Mouse (Mus musculus) erythroblast, adult 5-6 weeks (primary cell): ENCODE data around the gene Rela. TPM values are rescaled to one million over a fixed set of nuclear protein-coding genes. Genes with fewer than 3 reads are reported as not detected.
A peak's percentile ranks its signal among the peaks of the same experiment; 100 is the strongest.

Source experiments
- ATAC-seq: replicated peaks from 2 replicates; pipeline ENCODE4 v1.8.0; 2016; ENCODE audit warnings: moderate number of reproducible peaks, mild to moderate bottlenecking, moderate TSS enrichment, inconsistent platforms; ENCODE audit not compliant: poor library complexity, low FRiP score, severe bottlenecking
- total RNA-seq, 2 experiments: library from RNA; stranded (forward) in 1 of 2; stranded (reverse) in 1 of 2; fragments of 150-400 nt in 1 of 2; fragments of 200-764, 138-1000 nt in 1 of 2; gene quantifications; 2 replicates each; pipeline versions ENCODE4 v1.2.3 to v1.2.4; 2015 to 2017; ENCODE audit warnings: low replicate concordance in 2 of 2

The Rela gene
- total RNA-seq (2015; ENCODE audit: low replicate concordance) (13.1 and 25.1 TPM in 2 replicates), total RNA-seq (2017; ENCODE audit: low replicate concordance) (15.5 and 22.0 TPM in 2 replicates)

DNA sequence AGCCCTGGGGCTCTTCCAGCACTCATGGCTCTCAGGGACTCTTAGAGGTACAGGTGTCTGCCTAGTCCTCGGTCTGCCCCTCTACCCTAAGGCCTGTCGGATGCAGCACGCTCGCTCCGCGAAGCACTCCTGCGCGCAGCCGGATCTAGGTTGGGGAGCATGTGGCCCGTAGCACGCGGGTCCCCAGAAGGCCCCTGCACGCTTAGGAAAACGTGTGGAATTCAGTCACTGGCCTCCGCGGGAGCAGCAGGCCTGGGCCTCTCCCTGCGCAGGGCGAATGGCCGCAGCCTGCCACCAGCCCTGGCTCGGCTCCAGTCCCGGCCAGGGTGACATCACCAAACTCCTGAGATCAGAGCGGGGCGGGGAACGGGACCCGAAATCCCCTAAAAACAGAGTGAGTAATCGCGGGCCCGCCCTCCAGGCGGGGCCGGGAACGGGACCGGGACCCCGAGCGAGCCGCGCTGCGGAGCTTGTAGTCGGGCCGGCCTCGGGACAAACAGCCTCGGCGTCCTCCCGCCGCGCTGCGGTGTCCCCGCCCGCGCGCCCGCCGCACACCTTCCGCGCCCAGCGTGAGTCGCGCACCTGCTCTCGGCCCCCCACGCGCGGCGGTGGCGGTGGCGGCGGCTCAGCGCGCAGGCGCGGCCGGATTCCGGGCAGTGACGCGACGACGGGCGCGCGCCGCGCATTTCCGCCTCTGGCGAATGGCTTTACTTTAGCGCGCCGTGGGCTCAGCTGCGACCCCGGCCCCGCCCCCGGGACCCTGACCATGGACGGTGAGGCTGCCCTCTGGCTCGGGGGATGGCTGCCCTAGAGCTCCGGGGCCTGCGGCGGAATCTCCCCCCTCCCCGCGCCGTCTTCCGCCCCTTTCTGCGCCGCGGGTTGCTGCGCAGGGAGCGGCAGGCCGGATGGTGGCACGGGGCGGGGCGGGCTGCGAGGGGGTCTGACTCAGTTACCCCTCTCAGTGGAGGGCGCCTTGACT lies at the start of gene Rela:
Gene Rela (plus strand): TSS at position 415 of the 979 bp plus-strand sequence.
- ATAC-seq = peak; percentile 84

DNA sequence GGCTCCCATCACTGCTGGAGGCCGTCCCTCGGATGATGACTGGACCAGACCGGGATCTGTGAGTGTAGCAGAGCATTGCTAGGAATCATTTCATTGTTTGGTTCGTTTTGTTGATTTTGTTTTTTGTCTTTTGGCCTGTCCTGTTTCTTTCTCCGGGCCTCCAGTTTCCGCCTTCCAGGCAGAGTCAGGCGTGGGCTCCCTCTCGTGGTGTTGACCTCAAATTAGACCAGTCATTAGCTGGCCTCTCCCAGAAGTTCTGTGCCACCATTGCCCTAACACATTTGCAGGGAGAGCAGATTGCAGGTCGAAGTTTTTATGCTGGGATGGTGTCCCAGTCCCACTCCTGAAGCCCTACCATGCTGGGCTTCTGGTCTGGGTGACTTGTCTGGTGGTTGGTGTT lies 48.1 kb upstream of the Rela start:
- no peak for ATAC-seq

DNA sequence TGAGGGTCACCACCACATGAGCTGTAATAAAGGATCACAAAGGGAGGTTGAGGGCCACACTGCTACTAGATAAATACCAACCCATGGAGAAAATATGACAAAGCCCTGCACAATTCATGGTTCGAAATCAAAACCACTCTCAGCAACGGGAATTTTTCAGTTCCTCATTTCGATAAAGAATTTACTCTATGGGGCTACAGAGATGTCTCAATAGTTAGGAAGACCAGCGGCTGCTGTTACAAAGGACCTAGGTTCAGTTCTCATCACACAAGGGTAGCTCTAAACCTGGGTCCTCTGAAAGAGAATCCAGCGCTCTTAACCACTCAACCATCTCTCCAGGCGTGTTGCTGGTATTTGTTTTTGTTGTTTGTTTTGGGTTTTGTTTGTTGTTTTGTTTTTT lies 45.4 kb upstream of the Rela start:
- ATAC-seq = no peak

DNA sequence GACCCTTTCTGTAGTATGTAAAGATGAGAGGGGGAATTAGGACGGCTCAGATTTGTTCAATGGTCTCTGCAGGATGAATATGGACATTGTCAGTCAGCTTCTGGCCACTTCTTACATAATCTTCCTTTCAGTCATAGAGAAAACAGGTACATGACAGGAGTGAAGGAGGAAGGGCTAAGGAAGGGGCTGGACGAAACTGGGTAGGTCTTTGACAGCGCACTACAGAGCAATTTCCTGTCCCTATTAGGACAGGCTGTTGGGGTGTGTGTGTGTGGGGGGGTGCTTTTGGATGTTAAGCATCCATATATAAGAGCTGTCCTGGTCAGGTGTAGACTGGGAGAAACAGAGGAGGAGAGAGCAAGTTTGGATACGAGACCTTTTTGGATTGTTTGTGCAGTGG lies 38.1 kb upstream of the Rela start:
- ATAC-seq = no peak

DNA sequence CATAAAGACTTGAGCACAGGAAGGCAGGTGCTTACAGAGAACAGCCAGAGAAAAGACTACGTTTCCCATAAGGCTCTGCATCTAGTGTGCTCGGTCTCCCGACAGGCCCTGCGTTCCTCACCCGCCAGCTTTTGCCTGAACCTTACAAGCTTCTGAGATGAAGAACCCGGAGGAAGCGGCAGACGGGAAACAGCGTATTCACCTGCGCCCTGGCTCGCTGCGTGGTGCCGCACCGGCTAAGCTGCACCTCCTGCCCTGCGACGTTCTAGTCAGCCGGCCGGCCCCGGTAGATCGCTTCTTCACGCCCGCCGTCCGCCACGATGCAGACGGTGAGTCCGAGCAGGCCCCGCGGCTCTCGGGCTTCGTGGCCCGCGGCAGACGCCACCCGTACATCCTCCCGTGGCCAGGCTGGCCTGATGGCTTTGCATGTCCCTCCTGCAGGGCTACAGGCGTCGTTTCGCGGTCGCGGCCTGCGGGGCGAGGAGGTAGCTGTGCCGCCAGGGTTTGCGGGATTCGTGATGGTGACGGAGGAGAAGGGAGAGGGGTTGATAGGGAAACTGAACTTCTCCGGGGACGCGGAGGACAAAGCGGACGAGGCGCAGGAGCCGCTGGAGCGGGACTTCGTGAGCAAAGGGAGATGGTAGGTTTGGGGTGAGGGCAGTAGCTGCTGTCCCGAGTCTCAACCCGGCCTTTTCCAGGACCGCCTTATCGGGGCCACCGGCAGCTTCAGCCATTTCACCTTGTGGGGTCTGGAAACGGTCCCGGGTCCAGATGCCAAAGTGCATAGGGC lies 35.3 kb upstream of the Rela start, which contains the start of gene Rnaseh2c:
Gene Rnaseh2c (plus strand): TSS at position 122 of the 790 bp plus-strand sequence.
- ATAC-seq = peak; percentile 87

DNA sequence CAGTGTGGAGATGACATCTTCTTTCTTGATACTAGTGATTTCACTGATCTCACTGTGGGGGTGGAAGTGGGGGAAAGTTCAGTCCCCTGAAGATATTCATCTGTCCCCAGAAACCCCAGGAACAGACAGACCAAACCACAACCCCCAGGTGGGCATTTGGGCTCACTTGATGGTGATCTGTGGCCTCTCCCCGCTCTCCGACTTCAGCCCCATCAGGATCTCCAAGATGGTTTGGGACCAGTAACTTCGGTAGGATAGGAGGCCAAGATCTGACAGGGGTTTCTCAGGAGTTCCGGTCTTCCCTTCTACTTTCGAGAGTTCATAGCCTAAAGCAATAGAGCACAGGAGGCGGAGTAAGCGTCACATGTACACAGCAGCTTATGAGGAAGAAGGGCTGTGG lies 33.6 kb upstream of the Rela start:
- ATAC-seq = no peak

DNA sequence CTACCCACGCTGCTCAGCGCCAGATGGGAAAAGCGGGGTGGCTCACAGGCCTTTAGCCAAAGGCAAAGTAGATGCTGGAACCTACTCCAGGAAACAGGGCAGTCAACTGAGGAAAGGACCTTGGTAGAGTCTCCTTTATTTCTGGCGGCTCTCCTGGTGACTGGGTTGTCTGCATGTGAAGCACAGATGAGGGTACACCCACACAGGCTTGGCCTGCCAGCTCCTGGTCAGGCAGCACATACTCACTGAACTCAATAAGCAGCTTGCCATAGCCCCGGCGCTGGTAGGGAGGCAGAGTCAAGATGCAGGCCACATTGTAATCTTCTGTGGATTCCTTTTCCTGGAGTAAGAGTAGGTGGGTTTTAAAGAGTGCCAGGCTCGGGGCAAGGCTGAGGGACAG lies 32.2 kb upstream of the Rela start:
- ATAC-seq = no peak

DNA sequence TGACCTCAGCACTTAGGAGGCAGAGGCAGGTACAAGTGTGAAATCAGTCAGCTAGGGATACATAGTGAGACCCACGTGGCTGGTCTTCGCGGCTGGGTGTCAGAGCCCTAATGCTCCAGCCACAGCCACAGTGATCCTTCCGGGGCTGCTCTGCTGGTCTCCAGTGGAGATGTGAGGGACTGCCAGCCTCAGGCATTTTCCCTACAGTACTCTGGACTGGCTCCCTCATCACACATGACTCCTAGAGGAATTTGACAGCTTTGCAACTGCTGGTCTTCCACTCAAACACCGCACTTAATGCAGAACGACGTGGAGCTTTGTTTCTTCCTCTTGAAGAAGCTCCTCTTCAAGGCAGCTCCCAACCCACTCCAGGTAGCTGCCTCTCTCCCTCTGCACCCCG lies 31.1 kb upstream of the Rela start:
- no peak for ATAC-seq

DNA sequence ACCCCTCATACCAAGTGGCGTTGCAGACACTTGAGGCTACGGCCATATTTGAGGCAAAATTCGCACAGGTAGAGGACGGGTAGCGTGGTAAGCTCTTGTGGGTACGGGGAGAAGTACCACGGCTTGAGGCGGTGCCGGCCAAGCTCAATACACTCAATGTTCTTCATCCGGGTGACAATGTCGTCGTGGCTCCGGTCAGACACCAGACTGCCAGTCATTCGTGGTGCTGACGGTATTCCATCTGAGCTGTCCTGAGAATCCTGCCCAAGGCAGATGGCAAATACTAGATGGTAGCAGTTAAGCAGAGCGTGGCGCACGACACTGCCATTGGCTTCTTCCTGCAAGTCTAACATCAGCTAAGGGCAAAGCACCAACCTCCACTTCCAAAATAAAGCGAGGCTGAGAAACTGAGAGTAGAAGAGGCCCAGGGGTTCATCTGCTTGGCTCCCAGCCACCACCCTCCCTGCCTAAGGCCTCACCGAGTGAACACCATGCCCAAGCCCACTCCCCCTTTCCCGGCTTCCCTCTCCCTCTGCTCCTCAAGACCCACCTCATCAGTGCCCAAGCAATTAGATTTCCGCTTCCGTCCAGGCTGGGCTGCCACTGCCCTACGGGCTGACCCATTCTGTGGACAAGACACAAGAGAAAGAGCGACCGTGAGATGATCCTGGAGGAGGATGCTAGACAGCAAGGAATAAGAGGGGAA lies 29.4 kb upstream of the Rela start:
- ATAC-seq = no peak

DNA sequence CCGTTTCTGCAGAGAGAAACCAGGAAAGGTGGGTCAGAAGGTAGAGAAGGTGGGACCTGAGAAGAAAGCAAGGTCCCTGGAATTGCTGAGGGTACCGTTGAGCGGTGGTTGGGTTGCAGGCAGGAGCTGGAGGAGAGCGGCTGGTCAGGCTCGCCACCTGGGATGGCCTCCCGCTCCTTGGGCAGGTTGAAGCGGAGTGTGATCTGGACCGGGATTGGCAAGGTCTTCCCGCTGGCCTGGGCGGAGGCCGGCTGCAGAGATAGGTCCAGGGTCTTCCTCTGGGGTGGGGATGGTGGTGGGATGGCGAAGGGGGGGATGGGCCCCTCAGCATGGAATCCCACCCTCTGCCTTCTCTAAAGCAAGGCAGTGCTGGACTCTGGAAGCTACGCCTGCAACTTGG lies 28.6 kb upstream of the Rela start:
- ATAC-seq = no peak

DNA sequence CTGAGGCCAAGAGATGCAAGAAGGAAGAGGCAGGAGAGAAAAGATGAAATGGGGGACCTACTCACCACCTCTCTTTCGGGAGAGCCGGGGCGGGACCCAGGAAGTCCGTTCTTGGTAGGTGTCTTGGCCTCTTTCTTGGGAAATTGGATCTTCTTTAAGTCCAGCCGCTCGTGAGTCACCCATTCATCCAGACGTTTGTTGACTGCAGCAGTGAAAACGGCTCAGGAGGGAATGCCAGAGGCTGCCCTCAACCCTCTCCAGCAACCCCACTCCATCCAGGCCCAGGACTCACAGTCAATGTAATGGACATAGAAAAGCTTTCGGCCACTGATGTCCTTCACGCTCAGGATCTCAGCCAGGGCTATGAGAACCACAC lies 28.1 kb upstream of the Rela start:
- no peak for ATAC-seq

DNA sequence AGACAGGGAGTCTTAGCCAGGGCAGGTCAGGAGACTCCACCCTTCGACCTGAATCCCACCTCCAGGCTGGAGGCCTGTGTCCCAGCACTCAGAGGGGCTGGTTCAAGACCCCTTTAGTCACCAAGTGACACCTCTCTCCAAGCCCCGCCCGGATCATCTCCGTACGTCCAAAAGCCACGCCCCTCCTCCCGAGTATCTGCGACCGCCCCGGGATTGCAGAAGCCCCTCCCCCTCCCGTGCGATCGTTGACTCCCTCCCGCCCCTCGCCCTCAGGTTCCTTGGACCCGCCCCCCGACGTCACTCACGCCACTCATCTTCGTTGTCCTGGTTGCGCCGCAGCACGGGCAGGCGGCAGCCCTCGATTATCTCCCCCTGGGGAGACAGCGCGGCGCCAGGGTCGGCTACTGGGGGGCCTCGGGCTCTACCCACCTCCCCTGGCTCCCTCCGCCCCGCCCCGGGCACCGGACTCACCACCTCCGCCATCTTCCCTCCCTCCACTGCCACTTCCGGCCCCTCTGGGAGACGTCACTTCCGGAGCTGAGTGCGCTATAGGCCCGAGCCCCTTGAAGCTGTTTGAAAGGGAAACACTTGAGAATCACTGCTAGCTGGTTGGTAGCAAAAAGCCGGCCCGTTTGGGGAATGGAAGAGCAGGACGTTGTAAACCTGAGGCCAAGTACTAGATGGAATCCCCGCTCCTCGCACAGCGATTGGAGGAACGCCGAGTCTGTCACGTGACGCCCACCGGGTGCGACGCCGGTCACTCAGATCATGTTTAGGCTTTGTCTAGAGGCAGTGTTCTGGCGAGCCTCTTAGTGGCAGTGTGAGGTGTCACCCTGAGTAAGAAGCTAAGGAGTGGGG lies 27.5 kb upstream of the Rela start, which contains the start of gene Kat5:
Gene Kat5 (minus strand): TSS at position 691 of the 858 bp plus-strand sequence.
- peak; percentile 92 for ATAC-seq

DNA sequence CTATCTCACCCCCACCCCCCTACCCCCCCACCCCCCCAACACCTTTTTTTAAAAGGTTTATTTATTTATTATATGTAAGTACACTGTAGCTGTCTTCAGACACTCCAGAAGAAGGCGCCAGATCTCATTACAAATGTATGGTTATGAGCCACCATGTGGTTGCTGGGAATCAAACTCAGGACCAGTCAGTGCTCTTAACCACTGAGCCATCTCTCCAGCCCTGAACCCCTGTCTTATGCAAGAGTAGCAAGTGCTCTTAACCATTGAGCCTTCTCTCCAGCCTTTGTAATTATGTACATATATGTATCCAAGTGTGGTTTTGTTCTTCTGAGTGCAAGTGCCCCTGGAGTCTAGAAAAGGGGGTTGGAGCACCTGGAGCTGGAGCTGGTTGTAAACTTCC lies 25.3 kb upstream of the Rela start:
- no peak for ATAC-seq

DNA sequence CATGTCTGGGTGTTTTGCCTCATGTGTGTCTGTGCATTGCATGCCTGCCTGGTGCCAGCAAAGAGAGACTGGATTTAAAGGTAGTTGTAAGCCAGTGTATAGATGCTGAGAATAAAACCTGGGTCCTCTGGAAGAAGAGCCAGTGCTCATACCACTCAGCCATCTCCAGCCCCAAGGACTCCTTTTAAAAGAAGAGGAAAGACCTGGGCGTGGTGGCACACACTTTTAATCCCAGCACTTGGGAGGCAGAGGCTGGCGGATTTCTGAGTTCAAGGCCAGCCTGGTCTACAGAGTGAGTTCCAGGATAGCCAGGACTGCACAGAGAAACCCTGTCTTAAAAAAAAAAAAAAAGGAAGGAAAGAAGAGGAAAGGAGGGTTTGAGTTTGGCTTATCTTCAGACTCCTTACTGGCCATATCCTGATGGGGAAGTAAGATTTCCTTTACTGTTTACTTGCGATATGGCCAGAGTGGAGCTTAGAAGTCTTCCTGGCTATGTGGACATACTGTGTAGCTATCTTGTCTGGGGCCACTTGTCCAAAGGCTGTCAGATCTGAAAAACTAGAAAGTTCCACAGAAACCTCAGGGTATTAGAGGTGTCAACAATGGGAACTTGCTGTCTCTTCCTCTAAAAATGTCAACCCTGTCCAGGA lies 24.4 kb upstream of the Rela start:
- no peak for ATAC-seq

DNA sequence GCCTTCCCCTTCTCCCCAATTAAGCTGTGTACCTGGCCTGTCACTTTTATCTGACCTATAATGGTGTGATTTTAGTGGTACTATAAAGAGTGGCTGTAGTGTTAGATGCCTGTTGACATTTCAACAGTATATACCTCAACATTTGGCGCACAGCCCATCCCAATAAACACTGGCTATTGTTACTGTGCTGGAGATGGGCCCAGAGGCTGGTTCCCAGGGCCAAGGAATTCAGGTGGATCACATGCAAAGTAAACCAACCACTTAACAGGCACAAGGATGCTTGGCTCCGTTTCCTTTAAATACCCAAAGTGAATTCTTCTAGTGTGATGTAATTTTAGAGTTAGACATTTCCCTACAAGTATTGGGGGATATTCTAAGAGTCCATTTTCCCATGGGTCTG lies 22.3 kb upstream of the Rela start:
- ATAC-seq = no peak

DNA sequence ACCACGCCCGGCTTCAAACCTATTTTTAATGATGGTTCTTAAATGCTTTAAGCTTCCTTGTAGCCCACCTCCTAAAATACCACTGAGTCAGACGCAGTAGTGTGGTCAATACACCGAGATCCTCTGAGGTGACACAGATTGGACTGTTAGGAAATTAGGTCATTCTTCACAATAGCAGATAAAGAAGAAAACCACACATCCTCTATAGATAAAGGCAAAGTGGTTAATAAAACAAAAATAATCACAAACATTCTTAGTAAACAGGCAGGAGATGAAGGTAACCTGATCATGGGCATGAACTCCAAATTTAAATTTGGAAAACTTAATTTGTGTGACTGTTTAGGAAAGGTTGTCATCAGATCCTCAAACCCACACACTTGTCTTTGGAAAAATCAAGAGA lies 17.3 kb upstream of the Rela start:
- ATAC-seq = no peak

DNA sequence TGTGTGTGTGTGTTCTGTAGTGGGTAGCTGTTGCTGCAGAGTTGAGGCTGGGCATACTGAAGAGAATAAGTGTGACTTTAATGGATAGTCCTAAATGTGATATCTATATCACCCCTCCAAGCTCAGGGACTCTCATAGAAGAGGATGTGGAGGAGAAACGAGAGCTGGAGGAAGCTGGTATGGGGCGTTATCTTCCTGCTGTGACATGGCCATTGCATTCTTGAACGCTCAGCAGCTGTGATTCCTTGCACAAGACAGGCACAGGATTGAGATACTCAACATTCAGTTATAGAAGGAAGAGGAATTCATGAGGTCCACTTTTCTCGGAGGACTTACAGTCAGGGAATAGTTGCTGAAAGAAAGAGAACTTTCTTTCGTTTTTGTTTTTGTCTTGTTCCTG lies 15.4 kb upstream of the Rela start:
- no peak for ATAC-seq

DNA sequence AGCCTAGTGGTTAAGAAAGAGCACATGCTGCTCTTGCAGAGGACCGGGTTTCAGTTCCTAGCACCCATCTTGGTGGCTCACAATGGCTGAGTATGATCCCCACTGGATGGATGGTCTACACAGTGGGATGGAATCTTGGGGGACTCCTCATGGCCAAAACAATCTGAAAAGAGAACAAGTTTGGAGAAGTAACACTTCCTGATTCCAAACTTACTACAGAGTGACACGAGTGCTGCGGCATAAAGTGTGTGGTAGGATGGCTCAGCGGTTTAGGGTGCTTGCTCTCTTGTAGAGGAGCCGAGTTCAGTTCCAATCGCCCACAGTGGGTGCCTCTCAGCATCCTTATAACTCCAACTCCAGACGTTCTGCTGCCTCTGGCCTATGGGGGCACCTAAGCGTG lies 12.0 kb upstream of the Rela start:
- ATAC-seq = no peak

DNA sequence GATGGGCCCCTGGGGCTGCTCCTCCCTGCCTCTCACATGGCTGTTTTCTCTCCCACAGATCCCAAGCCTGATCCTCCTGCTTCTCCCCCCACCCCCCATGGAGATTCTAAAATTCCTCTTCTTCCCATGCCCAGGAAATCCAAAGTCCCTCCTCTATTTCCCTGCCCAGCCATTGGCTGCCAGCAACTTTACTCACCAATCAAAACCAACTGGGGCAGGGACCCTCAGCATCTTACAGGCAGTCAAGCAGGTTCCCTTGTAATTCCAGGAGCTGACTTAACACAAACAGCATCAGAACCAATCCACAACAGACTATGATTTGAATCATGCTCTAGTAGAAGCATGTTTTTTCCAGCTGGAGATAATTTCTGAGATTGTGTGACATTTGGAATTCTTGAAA lies 7.4 kb upstream of the Rela start:
- ATAC-seq = no peak
